Mouse (Mus musculus) forebrain, embryonic 10.5 days (tissue): ENCODE data around the gene Acad11. TPM values are rescaled to one million over a fixed set of nuclear protein-coding genes. Genes with fewer than 3 reads are reported as not detected.

Source experiments
- DNase-seq: peaks from one replicate; pipeline ENCODE4 v3.0.0-alpha.2; 2017; ENCODE audit warnings: low spot score; ENCODE audit errors: extremely low spot score
- H3K27ac ChIP-seq: fragments of 300-500 bp; sonication (generic); 2 replicates; pipeline ENCODE4 v1.5.1; 2016; ENCODE audit warnings: mild to moderate bottlenecking
- H3K27me3 ChIP-seq: fragments of 300-500 bp; sonication (generic); 2 replicates; pipeline ENCODE4 v1.6.1; 2016; ENCODE audit warnings: mild to moderate bottlenecking; ENCODE audit not compliant: poor library complexity, severe bottlenecking
- H3K36me3 ChIP-seq: fragments of 300-500 bp; sonication (generic); replicated peaks from 2 replicates; pipeline ENCODE4 v1.6.1; 2016; ENCODE audit warnings: mild to moderate bottlenecking, moderate library complexity
- H3K4me1 ChIP-seq: fragments of 300-500 bp; sonication (generic); 2 replicates; pipeline ENCODE4 v1.6.1; 2016
- H3K4me3 ChIP-seq: fragments of 300-500 bp; sonication (generic); 2 replicates; pipeline ENCODE4 v1.5.1; 2016; ENCODE audit warnings: mild to moderate bottlenecking, moderate library complexity
- H3K9me3 ChIP-seq: fragments of 300-500 bp; sonication (generic); 2 replicates; pipeline ENCODE4 v1.6.1; 2016; ENCODE audit warnings: mild to moderate bottlenecking, moderate library complexity
- WGBS: fragments of 180-500 bp; shearing (Covaris S2); methylation state at CpG from one replicate; pipeline ENCODE4 v1.1.7; 2016; 5-methylcytosine and 5-hydroxymethylcytosine counted together
- polyA plus RNA-seq: library from polyadenylated mRNA; unstranded; fragments of >200 nt; fragmentation: Nextera tagmentation; extraction: Ambion mirVana; gene quantifications from 2 replicates; pipeline ENCODE4 v1.2.1, GENCODE M21; 2016

Gene Acad11
- polyA plus RNA-seq, 1 experiment from 2014 or later: 9.0 TPM

DNA sequence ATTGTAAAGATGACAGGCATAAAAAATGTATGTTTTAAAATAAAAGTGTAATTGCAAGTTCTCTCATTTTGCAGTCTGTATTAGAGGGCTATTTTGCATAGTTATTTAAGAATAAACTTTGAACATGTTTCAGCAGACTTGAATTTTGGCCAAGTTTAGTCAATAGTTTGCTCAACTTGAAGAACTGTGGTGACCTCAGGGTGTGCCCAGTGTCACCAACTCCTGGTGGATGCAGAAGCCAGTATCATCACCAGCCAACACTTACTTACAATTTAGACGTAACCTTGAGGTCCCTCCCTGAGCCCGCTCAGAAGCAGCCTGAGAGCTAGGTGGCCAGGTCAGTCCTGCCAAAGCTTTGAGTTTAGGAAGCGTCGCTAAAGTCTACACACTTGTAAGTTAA, 19.5 kb upstream of the Acad11 start:
- no peaks in the 10 kb centered on the region for H3K4me1 ChIP-seq
- no peaks in the 10 kb centered on the region for H3K9me3 ChIP-seq
- WGBS: 86% methylated on average over 4 of the region's 4 CpGs
- no peaks in the 10 kb centered on the region for H3K27me3 ChIP-seq
- no peak overlapping the region for H3K27ac ChIP-seq
- no peak for DNase-seq
- H3K4me3 ChIP-seq: no peak overlapping the region
- H3K36me3 ChIP-seq: peaks cover 51% of the 10 kb centered on the region

DNA sequence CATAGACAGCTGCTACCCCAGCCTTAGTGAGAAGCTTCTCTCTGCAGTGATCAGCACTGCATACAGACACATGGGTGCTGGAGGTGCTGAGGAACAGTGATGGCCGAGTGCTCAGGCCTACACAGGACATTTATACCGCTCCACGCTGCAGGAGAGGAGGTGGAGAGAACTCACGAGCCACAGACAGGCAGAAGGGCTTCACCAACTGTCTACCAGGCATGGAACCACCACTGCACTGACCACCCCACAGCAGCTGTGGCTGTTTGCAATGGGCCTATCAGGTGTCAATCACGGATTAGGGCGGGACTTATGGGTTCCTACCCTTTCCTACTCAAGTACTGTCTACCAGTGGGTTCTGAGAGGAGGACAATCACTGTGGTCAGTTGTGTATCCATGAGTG, 12.1 kb upstream of the Acad11 start:
- Histone ChIP-seq H3K4me3 (no peak overlapping the region), H3K9me3 (no peaks in the 10 kb centered on the region), H3K4me1 (no peaks in the 10 kb centered on the region), H3K27me3 (no peaks in the 10 kb centered on the region), H3K36me3 (peaks cover 98% of the 10 kb centered on the region), H3K27ac (no peak overlapping the region)
- 90% methylated on average over 6 of the region's 6 CpGs for WGBS
- no peak for DNase-seq

DNA sequence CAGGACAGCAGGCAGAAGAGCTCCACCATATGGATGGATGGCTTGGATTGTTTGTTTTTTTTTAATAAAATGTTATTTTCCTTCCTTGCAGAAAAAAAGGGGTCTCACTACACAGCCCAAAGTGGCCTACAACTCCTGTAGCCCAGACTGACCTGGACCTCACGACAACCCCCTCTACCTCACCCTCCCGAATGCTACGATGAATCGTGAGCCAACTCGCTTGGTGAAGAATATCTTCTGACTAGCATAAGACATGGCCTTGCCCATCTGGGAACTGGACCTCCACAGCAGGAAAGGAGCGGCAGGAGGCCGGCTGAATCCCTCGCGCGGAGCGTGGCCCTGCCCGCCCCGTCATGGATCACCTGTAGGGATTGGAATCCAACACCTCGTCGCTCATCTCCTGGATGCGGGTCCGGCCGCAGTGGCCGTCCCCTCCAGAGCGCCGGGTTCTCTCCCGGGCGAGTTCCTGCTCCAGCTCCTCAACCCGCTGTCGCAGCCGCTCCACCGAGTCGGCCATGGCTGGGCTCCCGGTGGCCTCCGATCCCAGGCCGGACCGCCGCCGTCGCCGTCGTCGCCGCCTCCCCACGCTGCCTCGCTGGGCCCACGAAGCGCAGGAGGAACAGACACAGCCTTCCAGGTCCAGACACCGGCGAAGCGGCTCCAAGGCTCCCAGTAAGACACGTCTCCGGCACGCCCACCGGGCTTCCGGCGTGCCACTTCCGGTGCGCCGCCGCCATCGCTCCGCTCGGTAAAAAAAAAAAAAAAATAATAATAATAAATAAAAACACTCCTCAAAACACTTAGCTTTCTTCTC, 540 bp upstream of the Acad11 start, which contains the start of gene Uba5:
Gene Uba5 (minus strand): TSS at position 705 of the 814 bp plus-strand sequence.
- Histone ChIP-seq H3K4me1 (peaks cover 21% of the 10 kb centered on the region), H3K27me3 (no peaks in the 10 kb centered on the region), H3K27ac (peak within 1 kb of the TSS; percentile 92), H3K36me3 (peaks cover 33% of the 10 kb centered on the region), H3K4me3 (peak within 1 kb of the TSS; percentile 97), H3K9me3 (no peaks in the 10 kb centered on the region)
- peak; percentile 67 for DNase-seq
- under 1% methylated on average over 59 of the region's 59 CpGs for WGBS

DNA sequence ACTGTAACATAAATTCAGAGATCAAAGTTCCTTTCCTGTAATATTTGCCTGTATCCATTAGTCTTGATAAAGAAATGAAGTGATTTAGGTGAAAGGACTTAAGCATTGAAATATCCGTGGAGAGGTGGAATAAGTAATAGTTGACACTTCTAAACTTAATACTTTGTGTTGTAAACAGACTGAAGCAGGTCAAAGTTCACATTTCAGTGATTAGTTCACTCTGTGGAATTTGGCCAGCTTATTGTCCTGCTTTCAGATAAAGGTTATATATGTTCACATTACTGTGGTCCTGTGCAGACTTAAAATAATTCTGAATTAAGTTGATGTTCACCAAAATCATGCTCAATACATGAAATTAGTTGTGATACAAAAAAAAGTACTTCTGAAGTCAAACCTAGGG, 1.4 kb downstream of the Acad11 start:
- no peak overlapping the region for H3K4me3 ChIP-seq
- H3K36me3 ChIP-seq: peaks cover 19% of the 10 kb centered on the region
- H3K9me3 ChIP-seq: no peaks in the 10 kb centered on the region
- H3K4me1 ChIP-seq: peaks cover 21% of the 10 kb centered on the region
- DNase-seq: no peak
- no peaks in the 10 kb centered on the region for H3K27me3 ChIP-seq
- 49% methylated on average over 1 of the region's 1 CpGs for WGBS
- H3K27ac ChIP-seq: no peak overlapping the region

DNA sequence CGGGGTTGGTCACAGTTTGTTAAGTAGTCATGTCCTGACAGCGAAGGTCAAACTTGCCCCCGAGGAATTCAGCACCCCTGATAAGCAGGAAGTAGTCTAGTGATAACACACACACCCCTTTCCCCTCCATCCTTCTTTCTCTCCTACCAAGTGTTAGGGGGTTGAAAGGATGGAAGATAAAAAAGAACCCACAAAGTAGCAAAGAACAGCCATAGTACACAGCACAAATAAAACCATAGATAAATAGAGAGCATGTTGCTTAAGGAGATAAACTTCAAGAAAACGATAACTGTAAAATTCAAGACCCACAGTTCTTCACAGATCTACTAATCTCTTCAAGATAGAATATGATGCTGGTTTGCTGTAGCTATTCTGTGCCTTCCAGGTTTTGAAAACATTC, 7.1 kb downstream of the Acad11 start:
- WGBS: 81% methylated on average over 4 of the region's 4 CpGs
- no peaks in the 10 kb centered on the region for H3K4me1 ChIP-seq
- no peak overlapping the region for H3K4me3 ChIP-seq
- H3K27ac ChIP-seq: no peak overlapping the region
- H3K36me3 ChIP-seq: no peaks in the 10 kb centered on the region
- no peaks in the 10 kb centered on the region for H3K9me3 ChIP-seq
- DNase-seq: no peak
- no peaks in the 10 kb centered on the region for H3K27me3 ChIP-seq

DNA sequence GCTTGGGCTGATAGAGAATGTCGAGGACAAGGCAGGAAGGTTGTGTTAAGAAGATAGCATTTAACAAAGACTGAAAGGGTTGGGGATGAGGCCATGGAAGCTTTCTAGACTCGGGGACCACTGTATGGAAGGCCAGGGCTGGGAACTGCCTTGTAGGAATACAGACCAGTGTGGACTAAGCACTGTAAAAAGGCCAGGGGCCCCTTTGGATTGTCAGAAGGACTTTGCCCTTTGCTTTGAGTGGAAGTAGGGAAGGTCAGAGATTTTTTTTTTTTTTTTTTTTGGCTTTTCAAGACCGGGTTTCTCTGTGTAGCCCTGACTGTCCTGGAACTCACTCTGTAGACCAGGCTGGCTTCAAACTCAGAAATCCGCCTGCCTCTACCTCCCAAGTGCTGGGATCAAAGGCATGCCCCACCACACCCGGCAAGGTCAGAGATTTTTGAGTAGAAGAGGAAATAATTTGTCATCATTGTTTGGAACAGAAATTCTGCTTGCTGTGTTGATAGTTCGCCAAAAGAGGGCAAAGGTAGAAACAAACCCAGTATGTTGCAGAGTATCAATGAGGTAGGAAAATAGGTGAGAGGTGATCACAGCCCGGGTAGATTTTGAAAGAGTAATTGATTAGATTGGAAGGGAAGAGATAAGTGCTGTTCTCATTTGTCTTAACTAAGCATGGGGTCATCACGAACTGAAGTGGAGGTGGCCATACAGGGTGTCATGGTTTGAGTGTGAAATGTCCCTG, 7.9 kb downstream of the Acad11 start:
- Histone ChIP-seq H3K9me3 (no peaks in the 10 kb centered on the region), H3K36me3 (no peaks in the 10 kb centered on the region), H3K27ac (no peak overlapping the region), H3K4me3 (no peak overlapping the region), H3K27me3 (no peaks in the 10 kb centered on the region), H3K4me1 (no peaks in the 10 kb centered on the region)
- DNase-seq: no peak
- WGBS: 77% methylated on average over 8 of the region's 8 CpGs

DNA sequence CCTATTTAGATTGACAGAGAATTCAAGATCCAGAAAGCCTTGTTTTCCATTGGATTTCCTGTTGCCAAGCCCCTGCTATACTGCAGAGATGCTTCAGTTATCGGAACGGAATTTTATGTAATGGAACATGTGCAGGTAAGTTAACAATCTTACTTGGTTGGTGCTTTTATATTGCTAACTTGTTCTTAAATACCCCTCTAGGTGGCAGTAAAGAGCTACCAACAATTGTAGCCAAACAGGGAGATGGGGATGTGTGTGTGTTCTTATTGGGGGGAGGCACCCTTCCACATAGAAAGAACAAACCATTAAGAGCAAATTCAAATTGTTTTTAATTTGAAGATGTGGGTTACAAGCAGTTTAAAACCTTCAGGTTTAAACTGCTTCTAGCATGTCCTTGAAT, 12.6 kb downstream of the Acad11 start:
- Histone ChIP-seq H3K4me3 (no peak overlapping the region), H3K9me3 (no peaks in the 10 kb centered on the region), H3K27ac (no peak overlapping the region), H3K4me1 (no peaks in the 10 kb centered on the region), H3K36me3 (no peaks in the 10 kb centered on the region), H3K27me3 (no peaks in the 10 kb centered on the region)
- no peak for DNase-seq
- 70% methylated on average over 2 of the region's 2 CpGs for WGBS

DNA sequence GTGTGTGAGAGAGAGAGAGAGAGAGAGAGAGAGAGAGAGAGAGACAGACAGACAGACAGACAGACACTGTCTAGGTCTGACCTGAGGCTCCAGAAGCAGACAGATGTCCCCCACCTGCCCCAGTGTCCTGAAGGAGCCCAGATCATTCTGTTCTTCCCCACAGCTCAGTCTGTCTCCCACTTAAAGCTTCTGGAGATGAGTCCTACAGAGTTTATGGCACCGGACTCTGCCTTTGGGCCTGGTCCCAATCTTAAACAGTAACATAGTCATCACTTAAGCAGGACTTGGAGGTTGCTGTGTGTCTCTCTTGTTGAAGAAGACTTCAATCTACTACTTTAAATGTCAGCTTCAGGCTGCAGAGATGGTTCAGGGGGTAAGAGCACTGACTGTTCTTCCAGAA, 15.6 kb downstream of the Acad11 start:
- no peak overlapping the region for H3K4me3 ChIP-seq
- WGBS: 89% methylated on average over 1 of the region's 1 CpGs

DNA sequence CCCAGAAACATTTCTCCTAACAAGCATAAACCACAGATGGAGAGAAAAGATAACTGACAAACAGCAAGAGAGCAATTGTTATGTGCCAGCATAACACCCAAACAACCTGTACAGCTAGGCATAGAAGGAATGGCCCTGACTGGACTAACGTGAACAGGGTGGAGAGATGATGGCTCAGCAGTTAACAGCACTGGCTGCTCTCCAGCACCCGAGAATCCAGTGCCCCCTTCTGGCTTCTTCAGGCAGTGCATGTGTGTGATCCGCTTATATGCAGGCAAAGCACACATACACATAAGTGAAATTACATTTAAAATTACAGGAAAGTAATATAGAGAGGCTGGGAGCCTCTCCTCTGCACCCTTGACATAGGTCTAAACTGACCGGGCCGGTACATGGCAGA, 16.2 kb downstream of the Acad11 start:
- Histone ChIP-seq H3K4me1 (no peaks in the 10 kb centered on the region), H3K27ac (no peak overlapping the region), H3K9me3 (no peaks in the 10 kb centered on the region), H3K27me3 (no peaks in the 10 kb centered on the region), H3K36me3 (no peaks in the 10 kb centered on the region), H3K4me3 (no peak overlapping the region)
- DNase-seq: peak; percentile 58
- WGBS: 50% methylated on average over 5 of the region's 5 CpGs

More for the DNA sequence above, 15.6 kb downstream of the Acad11 start:
- Histone ChIP-seq H3K9me3 (no peaks in the 10 kb centered on the region), H3K27ac (no peak overlapping the region), H3K4me1 (no peaks in the 10 kb centered on the region), H3K36me3 (no peaks in the 10 kb centered on the region), H3K27me3 (no peaks in the 10 kb centered on the region)
- no peak for DNase-seq

DNA sequence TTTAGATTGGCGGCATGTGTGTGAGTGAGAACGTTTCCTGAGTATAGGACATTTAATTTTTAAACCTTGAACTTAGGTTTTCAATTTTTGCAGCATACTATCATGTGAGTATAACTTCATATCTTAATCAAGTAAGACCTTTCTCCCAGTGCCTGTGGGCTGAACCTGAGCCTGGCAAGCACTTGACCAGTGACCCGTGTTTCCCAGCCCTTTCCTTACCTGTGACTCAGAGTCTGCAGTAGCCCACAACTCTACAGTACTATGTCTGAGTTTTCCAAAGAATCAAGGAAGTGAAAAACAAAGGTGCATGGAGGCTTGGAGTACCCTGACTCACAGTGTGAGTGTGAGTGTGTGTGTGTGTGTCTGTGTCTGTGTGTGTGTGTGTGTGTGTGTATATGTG, 16.9 kb downstream of the Acad11 start:
- WGBS: 88% methylated on average over 3 of the region's 3 CpGs
- no peaks in the 10 kb centered on the region for H3K36me3 ChIP-seq
- no peaks in the 10 kb centered on the region for H3K27me3 ChIP-seq
- H3K4me3 ChIP-seq: no peak overlapping the region
- no peak for DNase-seq
- no peaks in the 10 kb centered on the region for H3K4me1 ChIP-seq
- H3K9me3 ChIP-seq: no peaks in the 10 kb centered on the region
- H3K27ac ChIP-seq: no peak overlapping the region

DNA sequence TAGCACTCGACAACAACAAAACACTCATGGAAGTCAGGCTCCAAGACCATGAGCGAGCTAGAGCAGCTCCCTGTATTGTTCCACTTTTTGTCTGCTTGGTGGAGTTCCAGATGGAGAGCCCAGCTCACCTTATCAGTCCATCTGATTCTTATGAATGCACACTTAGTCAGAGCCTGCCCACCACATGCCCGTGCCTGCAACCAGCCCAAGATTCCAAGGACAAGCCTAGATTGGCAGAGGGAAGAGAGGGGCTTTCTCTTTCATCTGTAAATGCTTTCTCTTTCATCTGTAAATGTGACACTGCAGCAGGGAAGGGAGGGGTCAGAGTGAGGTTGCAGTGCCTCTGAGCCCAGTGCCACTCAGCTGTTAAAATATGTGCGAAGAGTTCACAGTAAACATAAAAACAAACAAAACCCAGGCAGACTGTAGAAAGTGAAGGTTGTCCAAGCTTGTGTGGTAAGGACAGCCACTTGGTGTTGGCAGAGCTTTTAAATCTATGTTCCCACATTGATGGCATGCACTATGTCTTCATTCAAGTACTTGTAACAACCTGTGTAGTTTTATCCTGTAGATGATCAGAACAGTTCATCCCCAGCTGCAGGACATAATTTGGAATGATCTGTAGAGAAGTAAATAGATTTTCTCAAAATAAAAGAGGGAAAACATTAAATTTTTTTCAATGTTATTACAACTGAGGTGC, 22.7 kb downstream of the Acad11 start:
- Histone ChIP-seq H3K27ac (no peak overlapping the region), H3K36me3 (no peaks in the 10 kb centered on the region), H3K9me3 (no peaks in the 10 kb centered on the region), H3K4me1 (no peaks in the 10 kb centered on the region), H3K4me3 (no peak overlapping the region), H3K27me3 (no peaks in the 10 kb centered on the region)
- DNase-seq: no peak
- WGBS: 76% methylated on average over 4 of the region's 4 CpGs

DNA sequence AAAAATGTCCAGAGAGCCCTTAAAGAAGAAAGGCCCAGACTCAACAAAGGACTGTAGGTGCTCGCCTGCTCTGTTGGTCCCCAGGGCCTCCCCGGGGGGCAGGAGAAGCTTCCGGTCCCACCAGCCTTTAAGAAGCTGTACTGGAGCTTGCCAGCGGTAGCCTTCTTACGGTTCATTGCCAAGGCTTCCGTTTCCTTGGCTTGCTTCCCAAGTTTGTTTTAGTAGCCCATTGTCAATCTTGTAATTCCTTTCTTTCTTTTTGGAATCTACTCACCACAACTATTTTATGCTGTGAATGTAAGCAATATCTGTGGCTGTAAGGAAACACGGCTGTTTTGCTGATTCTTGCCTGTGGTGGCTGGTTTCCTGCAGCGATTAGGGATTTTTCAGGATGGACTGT, 25.4 kb downstream of the Acad11 start:
- H3K27ac ChIP-seq: no peak overlapping the region
- no peaks in the 10 kb centered on the region for H3K9me3 ChIP-seq
- DNase-seq: no peak
- no peaks in the 10 kb centered on the region for H3K36me3 ChIP-seq
- H3K4me3 ChIP-seq: no peak overlapping the region
- WGBS: 85% methylated on average over 8 of the region's 8 CpGs
- no peaks in the 10 kb centered on the region for H3K27me3 ChIP-seq
- no peaks in the 10 kb centered on the region for H3K4me1 ChIP-seq

DNA sequence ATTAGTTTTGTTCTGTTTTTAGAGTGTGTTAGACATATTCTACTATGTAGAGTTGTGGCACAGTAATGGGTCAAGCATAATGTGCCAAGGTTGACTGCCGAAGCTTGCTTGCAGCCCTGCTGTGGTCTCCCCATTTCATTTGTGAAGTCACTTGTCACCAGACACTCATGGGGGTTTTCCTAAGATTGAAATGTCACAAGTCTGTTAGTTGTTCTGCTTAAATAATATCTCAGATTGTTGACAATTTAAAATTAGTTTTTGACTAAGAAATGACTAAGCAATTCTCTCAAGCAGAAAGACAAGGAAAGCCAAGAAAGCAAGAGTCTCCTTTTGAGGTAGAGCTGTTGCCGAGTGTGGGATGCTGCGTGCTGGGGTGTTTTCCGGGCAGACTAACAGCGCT, 29.8 kb downstream of the Acad11 start:
- WGBS: 91% methylated on average over 5 of the region's 5 CpGs
- H3K4me1 ChIP-seq: no peaks in the 10 kb centered on the region
- no peaks in the 10 kb centered on the region for H3K9me3 ChIP-seq
- no peaks in the 10 kb centered on the region for H3K27me3 ChIP-seq
- H3K4me3 ChIP-seq: no peak overlapping the region
- no peak for DNase-seq
- H3K27ac ChIP-seq: no peak overlapping the region
- no peaks in the 10 kb centered on the region for H3K36me3 ChIP-seq
